In genomic region chr16:90523894-90524293, GRCm38 (mm10) we compare ENCODE assay signal across 14 mouse cellular contexts.
DNase-seq lines count a peak whose midpoint lies in the region; ATAC-seq and TF ChIP-seq lines count a peak whose summit lies in the region.
"Had no signal": no experiment of that assay in that cellular context is flagged by ENCODE, and none has a peak within 500 bp of the region (broad histone marks: within the 10 kb centered on the region; RNA-seq: fewer than 3 reads in every experiment).

No protein-coding gene starts in this region.

- ATAC-seq in kidney, embryonic 16.5 days (ENCODE audit: low FRiP score, low TSS enrichment), result 0 out of 2 replicates have a peak, but pooled peaks have one; percentile 10
- ATAC-seq in limb, embryonic 15.5 days (ENCODE audit: insufficient number of reproducible peaks, low FRiP score, low TSS enrichment, low read depth), result no peak
- ATAC-seq: hindbrain, embryonic 16.5 days had no signal

- DNase-seq in kidney, postnatal 36 days, result no peak
- DNase-seq in MEL-GATA-1-ER (ENCODE audit: extremely low read depth, low read depth), result peak; percentile 97
- no peak for DNase-seq in frontal cortex, adult 2 months (ENCODE audit: extremely low spot score in 1 of 2, low spot score in 1 of 2)
- DNase-seq in frontal cortex, postnatal 14 days (ENCODE audit: low spot score in 2 of 2), result no peak
- DNase-seq: cerebellum, adult 11-12 months; kidney, adult 18-20 months; layer of hippocampus, postnatal 36 days; midbrain, embryonic 14.5 days; retina, postnatal 1 day had no signal

- TF ChIP-seq EP300 in ES-Bruce4 (IDR thresholded peaks at IDR 0.05; ENCODE audit: insufficient read depth, low read depth, low read length), result no peak

- H3K4me2 ChIP-seq in kidney, embryonic 16.5 days (replicated peaks; ENCODE audit: low read depth, low read length), result no peak overlapping the region
- no peak overlapping the region for H3K4me2 ChIP-seq in limb, embryonic 15.5 days

- H3K9me3 ChIP-seq in kidney, embryonic 16.5 days (ENCODE audit: low read length), result peaks cover 4% of the 10 kb centered on the region; the same call in 1 of the 2 replicates
- H3K9me3 ChIP-seq in ES-Bruce4 (replicated peaks; ENCODE audit: control insufficient read depth, insufficient read depth, low read length, poor library complexity, severe bottlenecking), result no peaks in the 10 kb centered on the region
- no peaks in the 10 kb centered on the region for H3K9me3 ChIP-seq in limb, embryonic 15.5 days

- no peak overlapping the region for H3K9ac ChIP-seq in kidney, embryonic 16.5 days (replicated peaks; ENCODE audit: low read length)
- H3K9ac ChIP-seq in ES-Bruce4 (ENCODE audit: low read depth, poor library complexity, severe bottlenecking), result no peak overlapping the region
- H3K9ac ChIP-seq in limb, embryonic 15.5 days, result no peak overlapping the region

- no peaks in the 10 kb centered on the region for H3K36me3 ChIP-seq in kidney, embryonic 16.5 days (ENCODE audit: insufficient read depth, low read length)
- H3K36me3 ChIP-seq in ES-Bruce4 (ENCODE audit: control insufficient read depth, insufficient read depth, low read length, poor library complexity, severe bottlenecking), result no peaks in the 10 kb centered on the region
- H3K36me3 ChIP-seq in limb, embryonic 15.5 days, result no peaks in the 10 kb centered on the region

- WGBS in kidney, embryonic 16.5 days, result 87% methylated on average over 18 of the region's 18 CpGs
- 80% methylated on average over 18 of the region's 18 CpGs for WGBS in limb, embryonic 15.5 days

- TF ChIP-seq POLR2A in ES-Bruce4 (IDR thresholded peaks at IDR 0.05; ENCODE audit: insufficient read depth, low read length), result no peak

- no peak for TF ChIP-seq CTCF in ES-Bruce4 (IDR thresholded peaks at IDR 0.05; ENCODE audit: low read depth, low read length)

- no peaks in the 10 kb centered on the region for H3K27me3 ChIP-seq in kidney, embryonic 16.5 days (ENCODE audit: insufficient read depth, low read length)
- H3K27me3 ChIP-seq in ES-Bruce4 (ENCODE audit: control insufficient read depth, insufficient read depth, low read length, poor library complexity, severe bottlenecking), result no peaks in the 10 kb centered on the region
- H3K27me3 ChIP-seq in limb, embryonic 15.5 days, result no peaks in the 10 kb centered on the region

- no peak overlapping the region for H3K4me3 ChIP-seq in kidney, embryonic 16.5 days (ENCODE audit: low read length)
- H3K4me3 ChIP-seq in ES-Bruce4 (ENCODE audit: low read depth, low read length), result peak overlapping the region; percentile 23
- H3K4me3 ChIP-seq in limb, embryonic 15.5 days, result no peak overlapping the region

- H3K27ac ChIP-seq in kidney, embryonic 16.5 days (ENCODE audit: low read length), result peak overlapping the region; percentile 56; the same call in 1 of the 2 replicates
- no peak overlapping the region for H3K27ac ChIP-seq in ES-Bruce4 (ENCODE audit: insufficient read depth, low read length)
- peak overlapping the region; percentile 43; the same call in 1 of the 2 replicates for H3K27ac ChIP-seq in limb, embryonic 15.5 days
- H3K27ac ChIP-seq: macrophage had no signal

- peaks cover 18% of the 10 kb centered on the region for H3K4me1 ChIP-seq in kidney, embryonic 16.5 days (ENCODE audit: insufficient read depth, low read length)
- peaks cover 2% of the 10 kb centered on the region for H3K4me1 ChIP-seq in ES-Bruce4 (ENCODE audit: control insufficient read depth, insufficient read depth, low read length)
- H3K4me1 ChIP-seq in limb, embryonic 15.5 days, result peaks cover 41% of the 10 kb centered on the region
